Mouse (Mus musculus) forebrain, embryonic 11.5 days (tissue): ENCODE results near the gene Ptpn13. TPM values are rescaled to one million over a fixed set of nuclear protein-coding genes. Genes with fewer than 3 reads are reported as not detected.

ENCODE experiments used
- ATAC-seq: fragments of 200-750 bp; cut with Nextera tagmentation; replicated peaks from 2 replicates; pipeline ENCODE4 v1.8.0; 2017; ENCODE audit warnings: moderate TSS enrichment; ENCODE audit not compliant: low FRiP score
- DNase-seq: peaks from one replicate; pipeline ENCODE4 v3.0.0-alpha.2; 2017; ENCODE audit warnings: low spot score
- H3K27ac ChIP-seq: fragments of 300-500 bp; sonication (generic); 2 replicates; pipeline ENCODE4 v1.5.1; 2014; ENCODE audit warnings: low read depth, low read length
- H3K27me3 ChIP-seq: fragments of 300-500 bp; sonication (generic); 2 replicates; pipeline ENCODE4 v1.6.1; 2014; ENCODE audit warnings: mild to moderate bottlenecking, low read length, mixed read lengths; ENCODE audit not compliant: control insufficient read depth, insufficient read depth
- H3K36me3 ChIP-seq: fragments of 300-500 bp; sonication (generic); 2 replicates; pipeline ENCODE4 v1.6.1; 2014; ENCODE audit warnings: mild to moderate bottlenecking, low read length, moderate library complexity, mixed read lengths; ENCODE audit not compliant: control insufficient read depth, insufficient read depth
- H3K4me1 ChIP-seq: fragments of 300-500 bp; sonication (generic); replicated peaks from 2 replicates; pipeline ENCODE4 v1.6.1; 2014; ENCODE audit warnings: low read length, mixed read lengths; ENCODE audit not compliant: control insufficient read depth, insufficient read depth
- H3K4me2 ChIP-seq: fragments of 300-500 bp; sonication (generic); 2 replicates; pipeline ENCODE4 v1.6.1; 2014; ENCODE audit warnings: low read depth, mild to moderate bottlenecking, low read length, moderate library complexity, mixed read lengths; ENCODE audit not compliant: severe bottlenecking
- H3K4me3 ChIP-seq: fragments of 300-500 bp; sonication (generic); 2 replicates; pipeline ENCODE4 v1.5.1; 2014; ENCODE audit warnings: low read depth, low read length
- H3K9ac ChIP-seq: fragments of 300-500 bp; sonication (generic); 2 replicates; pipeline ENCODE4 v1.6.1; 2014; ENCODE audit warnings: low read length
- H3K9me3 ChIP-seq: fragments of 300-500 bp; sonication (generic); 2 replicates; pipeline ENCODE4 v1.6.1; 2016; ENCODE audit warnings: low read length, mixed read lengths; ENCODE audit not compliant: control insufficient read depth
- WGBS: fragments of 180-500 bp; shearing (Covaris S2); extraction: QIAGEN DNeasy Blood & Tissue Kit; methylation state at CpG from one replicate; pipeline ENCODE4 v1.1.7; 2014; 5-methylcytosine and 5-hydroxymethylcytosine counted together
- polyA plus RNA-seq: library from polyadenylated mRNA; unstranded; fragments of >200 nt; fragmentation: Nextera tagmentation; extraction: Ambion mirVana; gene quantifications from 2 replicates; pipeline ENCODE4 v1.2.1, GENCODE M21; 2014

The Ptpn13 gene
- polyA plus RNA-seq, 1 experiment from 2014 or later = 20.3 TPM

DNA sequence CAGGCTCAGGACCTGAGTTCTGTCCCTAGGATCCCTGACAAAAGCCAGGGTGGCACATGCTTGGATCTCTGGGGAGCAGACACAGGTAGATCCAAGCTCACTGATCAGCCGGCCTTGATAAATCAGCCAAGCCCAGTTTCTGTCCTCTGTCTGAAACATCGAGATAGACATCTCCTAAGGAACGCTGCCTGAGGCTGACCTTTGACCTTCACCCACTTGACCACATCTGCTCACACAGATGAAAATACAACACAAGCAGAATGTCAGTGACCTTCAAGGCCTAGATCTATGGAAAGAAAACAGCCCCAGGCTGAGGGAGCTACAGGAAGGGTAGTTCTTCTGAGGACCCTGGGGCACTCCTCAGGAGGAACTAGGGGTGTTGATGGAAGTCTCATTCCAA is 97.4 kb downstream of the Ptpn13 start:
- WGBS = 64% methylated on average over 3 of the region's 3 CpGs
- Histone ChIP-seq H3K36me3 (no peaks in the 10 kb centered on the region), H3K4me1 (no peaks in the 10 kb centered on the region), H3K9ac (no peak overlapping the region), H3K9me3 (no peaks in the 10 kb centered on the region), H3K4me2 (no peak overlapping the region), H3K27ac (no peak overlapping the region), H3K27me3 (no peaks in the 10 kb centered on the region), H3K4me3 (no peak overlapping the region)
- DNase-seq (no peak), ATAC-seq (no peak)

DNA sequence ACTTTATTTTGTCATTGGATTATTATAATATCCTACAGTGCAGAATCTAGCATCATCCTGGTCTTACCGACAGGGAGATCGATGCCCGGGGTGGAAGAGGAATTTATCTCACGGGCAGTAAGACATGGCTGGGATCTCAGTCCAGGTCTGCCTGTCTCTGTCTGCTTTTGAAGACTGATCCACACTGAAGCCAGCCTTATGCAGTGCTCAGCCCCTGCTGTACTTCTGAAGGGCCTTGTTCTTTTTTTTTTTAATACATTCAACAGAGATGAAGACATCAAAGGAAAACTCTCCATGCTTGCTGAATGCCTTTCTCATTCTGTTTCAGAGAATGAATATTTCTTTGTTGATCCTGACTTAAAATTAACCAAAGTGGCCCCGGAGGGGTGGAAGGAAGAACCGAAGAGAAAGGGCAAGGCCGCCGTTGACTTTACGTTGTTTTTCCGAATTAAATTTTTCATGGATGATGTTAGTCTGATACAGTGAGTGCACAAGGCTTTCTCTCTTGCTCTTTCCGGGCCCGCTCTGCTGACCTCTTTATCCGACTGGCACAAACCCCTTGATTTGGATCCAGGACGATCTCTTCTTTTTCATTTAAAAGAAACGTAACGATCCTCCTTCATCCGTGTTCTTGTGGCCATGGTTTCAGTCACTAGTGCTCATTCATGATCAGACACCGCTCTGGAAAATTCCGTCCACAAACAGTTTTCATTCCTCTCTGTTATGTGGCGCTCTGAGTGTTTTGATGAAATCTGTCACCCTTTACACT is 101.9 kb downstream of the Ptpn13 start:
- H3K4me2 ChIP-seq = no peak overlapping the region
- no peaks in the 10 kb centered on the region for H3K27me3 ChIP-seq
- no peaks in the 10 kb centered on the region for H3K4me1 ChIP-seq
- H3K9me3 ChIP-seq = no peaks in the 10 kb centered on the region
- no peak for DNase-seq
- H3K4me3 ChIP-seq = no peak overlapping the region
- no peak overlapping the region for H3K27ac ChIP-seq
- no peak overlapping the region for H3K9ac ChIP-seq
- H3K36me3 ChIP-seq = no peaks in the 10 kb centered on the region
- 89% methylated on average over 20 of the region's 20 CpGs for WGBS
- no peak for ATAC-seq

GRCm38 (mm10) chr5:103527437-103527718 is 102.4 kb downstream of the Ptpn13 start:
- no peak overlapping the region for H3K9ac ChIP-seq
- H3K36me3 ChIP-seq = no peaks in the 10 kb centered on the region
- ATAC-seq (no peak), DNase-seq (no peak)
- 90% methylated on average over 6 of the region's 6 CpGs for WGBS
- no peaks in the 10 kb centered on the region for H3K27me3 ChIP-seq
- no peak overlapping the region for H3K4me2 ChIP-seq
- H3K9me3 ChIP-seq = no peaks in the 10 kb centered on the region
- no peak overlapping the region for H3K4me3 ChIP-seq
- H3K27ac ChIP-seq = no peak overlapping the region
- no peaks in the 10 kb centered on the region for H3K4me1 ChIP-seq

- no peak overlapping the region for H3K4me2 ChIP-seq
- no peak overlapping the region for H3K27ac ChIP-seq
- ATAC-seq (no peak), DNase-seq (no peak)
- H3K27me3 ChIP-seq = no peaks in the 10 kb centered on the region
- no peak overlapping the region for H3K9ac ChIP-seq
- no peaks in the 10 kb centered on the region for H3K4me1 ChIP-seq
- H3K4me3 ChIP-seq = no peak overlapping the region
- no peaks in the 10 kb centered on the region for H3K9me3 ChIP-seq
- H3K36me3 ChIP-seq = no peaks in the 10 kb centered on the region
- 89% methylated on average over 9 of the region's 9 CpGs for WGBS
Measured at GRCm38 (mm10) chr5:103530214-103530613, 105.2 kb downstream of the Ptpn13 start.

DNA sequence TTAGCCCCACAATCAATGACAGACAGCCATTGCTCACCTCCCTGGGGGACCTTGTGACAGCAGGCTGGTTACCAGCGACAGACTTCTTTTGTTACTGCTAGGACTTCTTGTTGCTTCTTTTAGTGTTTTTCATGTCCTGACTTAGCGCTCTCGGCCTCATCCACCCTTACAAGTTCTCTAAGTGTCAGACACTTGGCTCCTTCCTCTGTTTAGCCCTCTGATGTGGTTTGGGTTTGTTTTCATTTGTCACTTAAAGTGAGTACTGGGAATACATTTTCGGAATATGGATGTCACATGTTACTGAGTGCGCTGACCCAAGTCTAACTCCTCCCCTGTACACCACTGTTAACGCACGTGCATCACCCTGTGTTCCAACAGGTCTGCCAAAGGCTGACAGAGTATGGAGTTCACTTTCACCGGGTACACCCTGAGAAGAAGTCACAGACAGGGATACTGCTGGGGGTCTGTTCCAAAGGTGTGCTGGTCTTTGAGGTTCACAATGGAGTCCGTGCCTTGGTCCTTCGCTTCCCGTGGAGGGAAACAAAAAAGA is 107.9 kb downstream of the Ptpn13 start:
- no peak overlapping the region for H3K9ac ChIP-seq
- 77% methylated on average over 11 of the region's 11 CpGs for WGBS
- H3K9me3 ChIP-seq = no peaks in the 10 kb centered on the region
- H3K4me2 ChIP-seq = no peak overlapping the region
- DNase-seq (no peak), ATAC-seq (no peak)
- H3K27me3 ChIP-seq = no peaks in the 10 kb centered on the region
- no peaks in the 10 kb centered on the region for H3K4me1 ChIP-seq
- no peaks in the 10 kb centered on the region for H3K36me3 ChIP-seq
- H3K27ac ChIP-seq = no peak overlapping the region
- no peak overlapping the region for H3K4me3 ChIP-seq

DNA sequence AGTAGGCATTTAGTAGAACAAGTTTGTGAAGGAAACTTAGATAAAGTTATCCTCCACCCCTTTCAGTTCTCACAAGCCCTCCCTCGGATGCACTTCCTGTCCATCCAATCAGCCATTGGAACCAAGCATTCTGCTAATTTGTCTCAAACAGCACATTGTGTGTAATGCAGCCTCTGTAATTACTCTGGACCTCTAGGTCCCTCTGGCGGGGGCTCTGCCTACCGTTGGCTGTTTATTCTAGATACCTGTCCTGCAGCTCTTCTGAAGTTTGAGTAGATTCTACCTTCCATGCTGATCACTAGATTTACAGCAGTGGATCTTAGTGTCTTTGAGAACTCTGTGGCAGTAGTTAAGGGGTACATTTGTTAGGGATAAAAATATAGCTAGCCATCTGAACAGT is 109.5 kb downstream of the Ptpn13 start:
- 80% methylated on average over 3 of the region's 3 CpGs for WGBS
- H3K4me1 ChIP-seq = no peaks in the 10 kb centered on the region
- no peak overlapping the region for H3K4me2 ChIP-seq
- no peaks in the 10 kb centered on the region for H3K9me3 ChIP-seq
- no peaks in the 10 kb centered on the region for H3K27me3 ChIP-seq
- H3K27ac ChIP-seq = no peak overlapping the region
- no peaks in the 10 kb centered on the region for H3K36me3 ChIP-seq
- no peak overlapping the region for H3K9ac ChIP-seq
- DNase-seq (no peak), ATAC-seq (no peak)
- H3K4me3 ChIP-seq = no peak overlapping the region

- ATAC-seq = no peak
- 72% methylated on average over 4 of the region's 4 CpGs for WGBS
- no peaks in the 10 kb centered on the region for H3K9me3 ChIP-seq
Measured at GRCm38 (mm10) chr5:103537429-103537828, 112.4 kb downstream of the Ptpn13 start.

GRCm38 (mm10) chr5:103540612-103541011 is 115.6 kb downstream of the Ptpn13 start:
- H3K4me2 ChIP-seq = no peak overlapping the region
- H3K9ac ChIP-seq = no peak overlapping the region
- no peak overlapping the region for H3K4me3 ChIP-seq
- H3K27me3 ChIP-seq = no peaks in the 10 kb centered on the region
- ATAC-seq = no peak
- no peaks in the 10 kb centered on the region for H3K4me1 ChIP-seq
- H3K27ac ChIP-seq = no peak overlapping the region
- H3K36me3 ChIP-seq = no peaks in the 10 kb centered on the region; the same call in 1 of the 2 replicates
- no peaks in the 10 kb centered on the region for H3K9me3 ChIP-seq
- WGBS = 89% methylated on average over 6 of the region's 6 CpGs
- DNase-seq = no peak

More at GRCm38 (mm10) chr5:103537429-103537828, 112.4 kb downstream of the Ptpn13 start:
- H3K4me1 ChIP-seq = no peaks in the 10 kb centered on the region
- H3K4me3 ChIP-seq = no peak overlapping the region
- H3K27me3 ChIP-seq = no peaks in the 10 kb centered on the region
- no peak overlapping the region for H3K9ac ChIP-seq
- H3K27ac ChIP-seq = no peak overlapping the region
- H3K4me2 ChIP-seq = no peak overlapping the region
- DNase-seq = no peak
- no peaks in the 10 kb centered on the region; the same call in 1 of the 2 replicates for H3K36me3 ChIP-seq

DNA sequence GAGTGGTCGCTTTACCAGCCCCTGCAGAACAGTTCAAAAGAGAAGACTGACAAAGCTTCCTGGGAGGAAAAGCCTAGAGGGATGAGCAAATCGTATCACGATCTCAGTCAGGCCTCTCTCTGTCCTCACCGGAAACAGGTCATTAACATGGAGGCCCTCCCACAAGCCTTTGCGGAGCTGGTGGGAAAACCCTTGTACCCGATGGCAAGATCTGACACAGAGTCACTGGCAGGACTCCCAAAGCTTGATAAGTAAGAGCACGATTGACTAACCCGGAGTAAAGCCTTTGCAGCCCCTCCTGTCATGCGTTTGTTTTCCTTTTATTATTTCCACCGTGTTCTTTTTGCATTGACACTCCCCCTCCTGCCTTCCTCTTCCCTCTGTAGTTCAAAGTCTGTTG is 116.1 kb downstream of the Ptpn13 start:
- 90% methylated on average over 10 of the region's 10 CpGs for WGBS
- Histone ChIP-seq H3K9me3 (no peaks in the 10 kb centered on the region), H3K36me3 (no peaks in the 10 kb centered on the region; the same call in 1 of the 2 replicates), H3K4me2 (no peak overlapping the region), H3K27ac (no peak overlapping the region), H3K4me1 (no peaks in the 10 kb centered on the region), H3K9ac (no peak overlapping the region), H3K27me3 (no peaks in the 10 kb centered on the region), H3K4me3 (no peak overlapping the region)
- DNase-seq (no peak), ATAC-seq (no peak)
